Mouse (Mus musculus) liver, embryonic 12.5 days (tissue): ENCODE measurements at regions not wholly inside any gene's neighbourhood (a gene's known extent, or its start where the extent isn't known, plus 50 kb on each side); places are given as distances from the start of the nearest gene placed in this dataset.

Source experiments
- ATAC-seq: fragments of 200-750 bp; cut with Nextera tagmentation; 2 replicates; pipeline ENCODE4 v1.8.0; 2017; ENCODE audit warnings: moderate number of reproducible peaks, mild to moderate bottlenecking, moderate library complexity
- H3K27ac ChIP-seq: fragments of 300-500 bp; sonication (generic); 2 replicates; pipeline ENCODE4 v1.5.1; 2016; ENCODE audit warnings: mild to moderate bottlenecking
- H3K27me3 ChIP-seq: fragments of 300-500 bp; sonication (generic); replicated peaks from 2 replicates; pipeline ENCODE4 v1.6.1; 2016; ENCODE audit warnings: mild to moderate bottlenecking, moderate library complexity
- H3K36me3 ChIP-seq: fragments of 300-500 bp; sonication (generic); 2 replicates; pipeline ENCODE4 v1.6.1; 2016; ENCODE audit warnings: mild to moderate bottlenecking, moderate library complexity
- H3K4me1 ChIP-seq: fragments of 300-500 bp; sonication (generic); 2 replicates; pipeline ENCODE4 v1.6.1; 2016
- H3K4me2 ChIP-seq: fragments of 300-500 bp; sonication (generic); 2 replicates; pipeline ENCODE4 v1.6.1; 2016; ENCODE audit warnings: mild to moderate bottlenecking, moderate library complexity
- H3K4me3 ChIP-seq: fragments of 300-500 bp; sonication (generic); 2 replicates; pipeline ENCODE4 v1.5.1; 2016; ENCODE audit warnings: mild to moderate bottlenecking, moderate library complexity
- H3K9ac ChIP-seq: fragments of 300-500 bp; sonication (generic); 2 replicates; pipeline ENCODE4 v1.6.1; 2016; ENCODE audit warnings: mild to moderate bottlenecking, moderate library complexity
- H3K9me3 ChIP-seq: fragments of 300-500 bp; sonication (generic); replicated peaks from 2 replicates; pipeline ENCODE4 v1.6.1; 2016; ENCODE audit warnings: mild to moderate bottlenecking, moderate library complexity
- WGBS: fragments of 180-500 bp; shearing (Covaris S2); methylation state at CpG from one replicate; pipeline ENCODE4 v1.1.7; 2016; ENCODE audit not compliant: insufficient replicate concordance; 5-methylcytosine and 5-hydroxymethylcytosine counted together

GRCm38 (mm10) chr5:64651407-64651806 lies 151.8 kb upstream of the Klf3 start:
- no peak for ATAC-seq
- no peaks in the 10 kb centered on the region for H3K36me3 ChIP-seq
- 58% methylated on average over 3 of the region's 3 CpGs for WGBS

DNA sequence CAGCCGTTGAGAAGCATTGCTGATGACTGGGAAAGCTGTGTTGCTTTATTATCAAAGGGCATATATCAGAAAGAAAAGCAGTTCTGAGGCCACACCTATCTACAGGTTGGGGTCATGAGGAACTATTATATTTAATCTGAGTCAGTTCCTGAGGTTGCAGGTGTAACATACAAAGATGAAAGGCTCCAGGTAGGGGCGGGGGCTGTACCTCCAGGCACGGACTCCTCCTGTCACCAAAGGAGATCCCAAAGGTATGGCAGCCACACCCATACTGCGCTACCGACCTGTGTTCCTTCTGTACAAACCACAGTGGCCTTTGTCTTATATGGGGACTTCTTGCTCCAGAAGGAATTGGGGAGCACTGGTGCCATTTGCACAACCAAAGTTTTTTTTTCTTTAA lies 149.4 kb upstream of the Klf3 start:
- ATAC-seq: no peak
- Histone ChIP-seq H3K27ac (no peak overlapping the region), H3K9me3 (no peaks in the 10 kb centered on the region), H3K4me3 (no peak overlapping the region), H3K4me2 (no peak overlapping the region), H3K36me3 (no peaks in the 10 kb centered on the region), H3K27me3 (0 out of 2 replicates have a peak, but pooled peaks cover 4% of the 10 kb centered on the region), H3K4me1 (peaks cover 9% of the 10 kb centered on the region), H3K9ac (no peak overlapping the region)
- 75% methylated on average over 5 of the region's 5 CpGs for WGBS

More at GRCm38 (mm10) chr5:64651407-64651806, 151.8 kb upstream of the Klf3 start:
- Histone ChIP-seq H3K27ac (no peak overlapping the region), H3K9me3 (no peaks in the 10 kb centered on the region), H3K9ac (no peak overlapping the region), H3K4me1 (peaks cover 26% of the 10 kb centered on the region), H3K4me2 (no peak overlapping the region), H3K4me3 (no peak overlapping the region), H3K27me3 (0 out of 2 replicates have a peak, but pooled peaks cover 4% of the 10 kb centered on the region)

- 63% methylated on average over 5 of the region's 5 CpGs for WGBS
- Histone ChIP-seq H3K36me3 (no peaks in the 10 kb centered on the region), H3K9me3 (no peaks in the 10 kb centered on the region)
These were observed 147.9 kb upstream of the Klf3 start for GRCm38 (mm10) chr5:64655286-64655685.

DNA sequence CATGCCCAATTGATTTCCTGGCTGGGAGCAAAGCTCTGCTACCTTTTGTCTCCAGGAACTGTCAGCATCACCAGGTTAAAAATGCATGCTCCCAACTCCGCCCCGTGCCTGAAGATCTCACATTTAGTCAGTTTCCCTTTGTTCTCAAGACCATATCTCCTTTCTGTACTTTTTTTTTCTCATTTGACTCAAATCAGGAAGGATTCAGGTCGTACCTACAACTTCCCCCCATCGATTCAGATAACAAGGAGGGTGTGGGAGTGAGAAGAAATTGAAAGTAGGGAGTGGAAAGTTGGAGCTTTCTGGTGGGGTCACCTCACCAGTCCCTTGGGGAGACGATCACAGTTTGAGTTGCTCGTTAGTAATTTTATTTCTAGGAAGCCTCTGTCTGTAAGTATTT lies 141.2 kb upstream of the Klf3 start:
- Histone ChIP-seq H3K27me3 (no peaks in the 10 kb centered on the region), H3K9me3 (no peaks in the 10 kb centered on the region), H3K4me2 (no peak overlapping the region), H3K4me3 (no peak overlapping the region), H3K9ac (no peak overlapping the region), H3K4me1 (peaks cover 23% of the 10 kb centered on the region), H3K36me3 (no peaks in the 10 kb centered on the region), H3K27ac (no peak overlapping the region)
- WGBS: 38% methylated on average over 6 of the region's 6 CpGs
- ATAC-seq: no peak

More at GRCm38 (mm10) chr5:64655286-64655685, 147.9 kb upstream of the Klf3 start:
- H3K27ac ChIP-seq: no peak overlapping the region
- no peak overlapping the region for H3K4me2 ChIP-seq
- peaks cover 5% of the 10 kb centered on the region for H3K4me1 ChIP-seq
- 0 out of 2 replicates have a peak, but pooled peaks cover 4% of the 10 kb centered on the region for H3K27me3 ChIP-seq
- no peak overlapping the region for H3K4me3 ChIP-seq
- ATAC-seq: no peak
- H3K9ac ChIP-seq: no peak overlapping the region

- H3K9me3 ChIP-seq: no peaks in the 10 kb centered on the region
- WGBS: 33% methylated on average over 7 of the region's 7 CpGs
- peaks cover 28% of the 10 kb centered on the region for H3K4me1 ChIP-seq
- no peaks in the 10 kb centered on the region for H3K27me3 ChIP-seq
- H3K4me2 ChIP-seq: no peak overlapping the region
- H3K9ac ChIP-seq: no peak overlapping the region
- no peak overlapping the region for H3K27ac ChIP-seq
- no peak for ATAC-seq
- H3K36me3 ChIP-seq: no peaks in the 10 kb centered on the region
- no peak overlapping the region for H3K4me3 ChIP-seq
These were observed 140.7 kb upstream of the Klf3 start for GRCm38 (mm10) chr5:64662476-64662875.

DNA sequence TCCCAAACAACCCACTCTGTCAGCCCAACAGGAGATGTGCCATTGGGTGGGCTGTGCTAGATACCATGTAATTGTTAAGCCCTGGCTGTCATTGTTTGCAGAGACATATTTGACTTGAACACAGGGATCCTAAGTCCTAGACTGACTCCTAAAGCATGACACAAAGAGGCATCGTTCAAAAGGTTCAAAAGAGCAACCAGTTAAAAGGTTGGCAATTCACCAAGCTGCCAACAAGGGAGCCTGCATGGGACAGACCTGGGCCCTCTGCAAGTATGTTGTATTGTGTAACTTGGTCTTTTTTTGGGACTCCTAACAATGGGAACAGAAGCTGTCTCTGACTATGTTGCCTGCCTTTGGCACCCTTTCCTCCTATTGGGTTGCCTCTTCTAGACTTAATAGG lies 139.4 kb upstream of the Klf3 start:
- Histone ChIP-seq H3K4me3 (no peak overlapping the region), H3K27ac (no peak overlapping the region), H3K9ac (no peak overlapping the region), H3K36me3 (no peaks in the 10 kb centered on the region), H3K4me1 (peaks cover 34% of the 10 kb centered on the region), H3K27me3 (no peaks in the 10 kb centered on the region), H3K9me3 (no peaks in the 10 kb centered on the region), H3K4me2 (no peak overlapping the region)
- 72% methylated on average over 1 of the region's 1 CpGs for WGBS
- ATAC-seq: no peak

DNA sequence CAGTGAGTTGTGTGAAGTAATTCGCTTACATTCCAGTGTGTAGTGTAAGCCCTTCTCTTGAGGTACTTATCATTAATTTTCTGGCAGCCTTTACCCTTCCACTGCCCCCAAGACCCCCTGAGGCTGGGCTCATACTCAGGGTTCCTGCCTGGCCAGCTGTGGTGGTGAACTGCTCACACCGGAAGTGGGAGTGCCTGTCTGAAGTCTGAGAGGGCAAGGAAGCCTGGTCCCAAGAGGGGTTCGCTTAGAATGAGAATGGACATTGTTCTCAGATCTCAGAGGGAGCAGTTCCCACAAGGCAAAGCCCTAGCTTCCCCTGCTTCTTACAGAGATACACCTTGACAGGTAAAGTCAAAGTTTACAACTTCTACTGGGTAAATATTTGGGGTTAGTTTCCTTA lies 138.1 kb upstream of the Klf3 start:
- Histone ChIP-seq H3K9ac (no peak overlapping the region), H3K27ac (no peak overlapping the region), H3K9me3 (no peaks in the 10 kb centered on the region), H3K4me2 (no peak overlapping the region), H3K27me3 (no peaks in the 10 kb centered on the region), H3K4me1 (peaks cover 34% of the 10 kb centered on the region), H3K4me3 (no peak overlapping the region), H3K36me3 (no peaks in the 10 kb centered on the region)
- 57% methylated on average over 3 of the region's 3 CpGs for whole genome bisulfite sequencing
- no peak for ATAC-seq

DNA sequence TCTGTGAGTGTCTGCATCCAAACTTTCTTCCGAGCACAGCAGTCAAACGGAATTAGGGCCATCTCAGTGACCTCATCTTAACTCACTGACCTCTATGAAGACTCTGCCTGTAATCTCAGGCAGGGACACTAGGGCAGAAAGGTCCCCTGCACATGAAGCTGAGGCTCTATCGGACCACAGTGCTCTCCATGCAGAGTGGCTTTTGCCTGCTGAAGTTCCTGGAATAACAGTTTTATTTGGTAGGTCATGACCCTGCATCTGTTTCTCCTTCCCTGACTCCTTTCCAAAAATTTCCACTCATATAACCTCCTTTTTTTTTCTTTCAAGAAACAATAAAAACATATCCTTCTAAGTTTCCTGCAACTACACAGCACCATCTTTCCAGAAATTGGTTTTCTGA lies 136.9 kb upstream of the Klf3 start:
- no peaks in the 10 kb centered on the region for H3K36me3 ChIP-seq
- ATAC-seq: no peak
- 52% methylated on average over 3 of the region's 3 CpGs for WGBS
- no peak overlapping the region for H3K27ac ChIP-seq
- H3K27me3 ChIP-seq: no peaks in the 10 kb centered on the region
- no peak overlapping the region for H3K4me3 ChIP-seq
- H3K4me1 ChIP-seq: peaks cover 34% of the 10 kb centered on the region
- H3K4me2 ChIP-seq: no peak overlapping the region
- no peaks in the 10 kb centered on the region for H3K9me3 ChIP-seq
- H3K9ac ChIP-seq: no peak overlapping the region

GRCm38 (mm10) chr5:64667053-64667452 lies 136.1 kb upstream of the Klf3 start:
- Histone ChIP-seq H3K4me3 (no peak overlapping the region), H3K9ac (no peak overlapping the region), H3K9me3 (no peaks in the 10 kb centered on the region), H3K36me3 (no peaks in the 10 kb centered on the region), H3K27me3 (no peaks in the 10 kb centered on the region), H3K27ac (peak overlapping the region; percentile 18; the same call in 1 of the 2 replicates), H3K4me2 (no peak overlapping the region), H3K4me1 (peaks cover 30% of the 10 kb centered on the region)
- ATAC-seq: peak; percentile 80
- 61% methylated on average over 3 of the region's 3 CpGs for WGBS

GRCm38 (mm10) chr5:64673861-64674260 lies 129.3 kb upstream of the Klf3 start:
- Histone ChIP-seq H3K36me3 (no peaks in the 10 kb centered on the region), H3K4me3 (no peak overlapping the region), H3K27me3 (no peaks in the 10 kb centered on the region), H3K9me3 (no peaks in the 10 kb centered on the region), H3K4me1 (peaks cover 12% of the 10 kb centered on the region; the same call in 1 of the 2 replicates), H3K9ac (no peak overlapping the region), H3K27ac (no peak overlapping the region), H3K4me2 (no peak overlapping the region)
- ATAC-seq: no peak
- 83% methylated on average over 2 of the region's 2 CpGs for whole genome bisulfite sequencing

- no peak overlapping the region for H3K4me3 ChIP-seq
- H3K27ac ChIP-seq: no peak overlapping the region
- ATAC-seq: no peak
- no peaks in the 10 kb centered on the region for H3K27me3 ChIP-seq
- H3K36me3 ChIP-seq: no peaks in the 10 kb centered on the region
- no peak overlapping the region for H3K9ac ChIP-seq
- no peak overlapping the region for H3K4me2 ChIP-seq
- 55% methylated on average over 17 of the region's 17 CpGs for WGBS
- no peaks in the 10 kb centered on the region for H3K9me3 ChIP-seq
- peaks cover 25% of the 10 kb centered on the region for H3K4me1 ChIP-seq
These were observed 126.8 kb upstream of the Klf3 start for GRCm38 (mm10) chr5:64676214-64676945.

GRCm38 (mm10) chr5:64676946-64677588 lies 126.1 kb upstream of the Klf3 start:
- Histone ChIP-seq H3K36me3 (no peaks in the 10 kb centered on the region), H3K9me3 (no peaks in the 10 kb centered on the region), H3K4me1 (peaks cover 26% of the 10 kb centered on the region), H3K4me2 (no peak overlapping the region), H3K4me3 (no peak overlapping the region), H3K9ac (no peak overlapping the region), H3K27ac (no peak overlapping the region), H3K27me3 (no peaks in the 10 kb centered on the region)
- 51% methylated on average over 8 of the region's 8 CpGs for WGBS
- no peak for ATAC-seq
